Mouse (Mus musculus): Measurements from ENCODE around the gene Mfsd6.

DNA sequence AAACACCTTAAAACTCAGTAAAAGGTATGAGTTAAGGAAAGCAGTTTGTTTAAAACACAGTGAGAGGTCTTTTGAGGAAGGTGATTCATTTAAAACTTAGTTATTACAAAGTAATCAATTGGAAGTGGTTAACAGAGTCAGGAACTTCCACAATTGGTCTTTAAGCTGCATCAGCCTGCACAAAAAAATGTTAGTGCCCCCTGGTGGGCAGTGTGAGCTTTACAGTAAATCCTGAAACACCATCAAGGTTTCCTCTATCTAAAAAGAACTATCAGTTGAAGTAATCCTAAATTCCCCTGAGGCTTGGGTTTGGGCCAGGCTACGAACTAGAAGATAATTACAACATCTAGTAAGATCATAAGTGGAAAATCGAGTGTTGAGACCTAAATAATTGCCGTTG is 21.0 kb upstream of the Mfsd6 start:
- TF ChIP-seq POLR2A (IDR thresholded peaks at IDR 0.05; ENCODE audit: insufficient read depth, low read length) (no peak), EP300 (IDR thresholded peaks at IDR 0.05; ENCODE audit: insufficient read depth, low read depth, low read length) (no peak)

All from ES-Bruce4 (cell line).